Mouse (Mus musculus) frontal cortex, adult (tissue): ENCODE results near the gene Gpsm3.

ENCODE experiments used
- ATAC-seq: cut with Nextera tagmentation; 2 replicates; pipeline ENCODE4 v1.9.2; 2017; ENCODE audit warnings: mild to moderate bottlenecking, moderate library complexity, mixed read lengths; ENCODE audit not compliant: low TSS enrichment

Gene Gpsm3

GRCm38 (mm10) chr17:34629221-34629751, 39.7 kb downstream of the Gpsm3 start, which contains the start of gene Prrt1:
Gene Prrt1 (plus strand): TSS chr17:34629533.
- peak; percentile 29 for ATAC-seq

GRCm38 (mm10) chr17:34629796-34630603, 40.4 kb downstream of the Gpsm3 start:
- ATAC-seq, result no peak

- ATAC-seq, result no peak
Measured at GRCm38 (mm10) chr17:34630761-34631301, 41.2 kb downstream of the Gpsm3 start.

- no peak for ATAC-seq
Measured at GRCm38 (mm10) chr17:34631647-34632046, 42.0 kb downstream of the Gpsm3 start.

GRCm38 (mm10) chr17:34632261-34632691, 42.7 kb downstream of the Gpsm3 start:
- peak; percentile 74 for ATAC-seq

- no peak for ATAC-seq
Measured at GRCm38 (mm10) chr17:34635671-34636070, 46.1 kb downstream of the Gpsm3 start.

GRCm38 (mm10) chr17:34637459-34637858, 47.9 kb downstream of the Gpsm3 start:
- ATAC-seq, result no peak

- ATAC-seq, result no peak
Measured at GRCm38 (mm10) chr17:34639461-34640255, 50.1 kb downstream of the Gpsm3 start.

- ATAC-seq, result peak; percentile 43
Measured at GRCm38 (mm10) chr17:34640778-34641601, 51.4 kb downstream of the Gpsm3 start.
